Mouse (Mus musculus): ENCODE data around the gene Pde6d. TPM values are rescaled to one million over a fixed set of nuclear protein-coding genes. Genes with fewer than 3 reads are reported as not detected.

Pde6d gene
- total and polyA plus RNA-seq, 2 experiments from 2014 or later: 19.8 to 50.5 TPM

DNA sequence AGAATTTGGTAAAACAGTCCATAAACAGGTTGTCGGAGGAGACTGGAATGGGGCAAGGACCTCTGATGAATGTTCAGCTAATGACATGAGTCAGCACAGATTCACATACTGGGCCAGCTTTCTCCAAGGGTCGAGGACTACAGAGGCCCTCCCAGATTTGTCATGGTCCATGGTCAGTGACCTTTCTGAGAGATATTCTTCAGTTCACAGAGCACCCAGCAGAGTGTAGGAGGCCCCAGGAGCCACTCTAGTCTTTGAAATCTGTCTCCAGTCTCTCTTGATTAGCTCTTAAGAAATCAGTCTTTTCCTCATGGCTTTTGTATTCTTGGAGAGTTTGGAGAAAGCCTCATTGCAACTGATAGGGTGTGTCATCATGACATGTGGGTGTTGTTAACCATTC, 39.9 kb upstream of the Pde6d start:
- no peak for ATAC-seq (ENCODE audit: insufficient read depth, low read depth)
- WGBS: 73% methylated on average over 2 of the region's 2 CpGs
- Histone ChIP-seq H3K4me3 (ENCODE audit: low read depth, low read length) (no peak overlapping the region), H3K36me3 (replicated peaks; ENCODE audit: control insufficient read depth, insufficient read depth, low read length) (no peaks in the 10 kb centered on the region), H3K27me3 (ENCODE audit: control insufficient read depth, insufficient read depth, low read length) (no peaks in the 10 kb centered on the region), H3K4me2 (ENCODE audit: low read depth, low read length) (no peak overlapping the region), H3K9ac (replicated peaks; ENCODE audit: low read depth, low read length) (no peak overlapping the region), H3K4me1 (ENCODE audit: control insufficient read depth, insufficient read depth) (no peaks in the 10 kb centered on the region), H3K9me3 (replicated peaks; ENCODE audit: control insufficient read depth, low read length) (no peaks in the 10 kb centered on the region), H3K27ac (ENCODE audit: low read depth) (no peak overlapping the region)
- TF ChIP-seq EP300 (IDR thresholded peaks at IDR 0.05; ENCODE audit: low read depth) (no peak), CTCF (IDR thresholded peaks at IDR 0.05; ENCODE audit: low read depth) (no peak)
- DNase-seq (ENCODE audit: low spot score): no peak

DNA sequence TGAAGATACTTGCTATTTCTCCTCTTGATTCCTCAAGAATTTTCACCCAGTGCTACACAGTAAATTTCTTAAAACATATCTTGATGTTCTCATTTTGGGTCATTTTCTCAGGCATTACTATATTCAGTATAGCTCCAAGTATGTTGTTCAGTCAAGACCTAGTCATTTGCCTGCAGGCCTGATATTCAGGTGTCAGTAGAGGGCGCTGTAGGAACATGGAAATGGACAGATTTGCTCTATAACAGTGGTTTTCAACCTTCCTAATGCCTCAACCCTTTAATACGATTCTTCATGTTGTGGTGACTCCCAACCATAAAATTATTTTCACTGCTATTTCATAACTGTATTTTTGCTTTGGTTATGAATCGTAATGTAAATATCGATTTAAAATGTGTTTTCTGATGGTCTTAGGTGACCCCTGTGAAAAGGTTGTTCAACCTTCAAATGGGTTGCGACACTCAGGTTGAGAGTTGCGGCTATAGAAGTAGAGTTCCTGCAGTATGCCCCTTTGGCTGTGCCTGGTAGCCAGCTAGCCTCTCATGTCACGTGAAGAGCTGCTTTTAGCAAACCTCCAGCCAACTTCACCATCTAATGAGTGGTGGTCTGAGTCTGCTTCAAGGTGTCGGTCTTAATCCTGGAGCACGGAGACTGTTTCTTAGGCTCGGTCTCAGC, 36.2 kb upstream of the Pde6d start:
- DNase-seq (ENCODE audit: low spot score) (peak; percentile 23), ATAC-seq (ENCODE audit: insufficient read depth, low read depth) (no peak)
- no peak overlapping the region for H3K27ac ChIP-seq (ENCODE audit: low read depth)
- TF ChIP-seq EP300 (IDR thresholded peaks at IDR 0.05; ENCODE audit: low read depth) (no peak), CTCF (IDR thresholded peaks at IDR 0.05; ENCODE audit: low read depth) (peak; percentile 71)
- no peaks in the 10 kb centered on the region for H3K27me3 ChIP-seq (ENCODE audit: control insufficient read depth, insufficient read depth, low read length)
- H3K4me3 ChIP-seq (ENCODE audit: low read depth, low read length): no peak overlapping the region
- H3K36me3 ChIP-seq (replicated peaks; ENCODE audit: control insufficient read depth, insufficient read depth, low read length): no peaks in the 10 kb centered on the region
- H3K4me2 ChIP-seq (ENCODE audit: low read depth, low read length): no peak overlapping the region
- H3K4me1 ChIP-seq (ENCODE audit: control insufficient read depth, insufficient read depth): no peaks in the 10 kb centered on the region
- H3K9ac ChIP-seq (replicated peaks; ENCODE audit: low read depth, low read length): no peak overlapping the region
- WGBS: 56% methylated on average over 10 of the region's 10 CpGs
- no peaks in the 10 kb centered on the region for H3K9me3 ChIP-seq (replicated peaks; ENCODE audit: control insufficient read depth, low read length)

DNA sequence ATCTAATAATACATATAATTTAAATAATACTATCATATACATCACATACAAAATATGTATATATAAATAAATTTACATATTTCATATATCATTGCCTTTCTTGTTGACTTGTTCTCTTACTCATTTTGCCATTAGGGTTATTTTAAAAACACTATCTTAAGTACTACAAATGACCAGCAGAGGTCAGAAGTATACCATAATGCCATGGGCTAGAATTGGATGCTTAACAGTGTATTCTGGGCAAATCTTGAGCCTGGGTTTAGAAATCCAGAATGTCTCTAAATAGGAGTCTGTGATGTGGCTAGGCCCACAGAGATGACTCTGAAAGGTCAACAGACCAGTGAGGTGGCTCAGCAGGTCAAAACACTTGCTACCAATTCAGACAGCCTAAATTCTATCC, 31.8 kb upstream of the Pde6d start:
- H3K4me2 ChIP-seq (ENCODE audit: low read depth, low read length): no peak overlapping the region
- H3K9ac ChIP-seq (replicated peaks; ENCODE audit: low read depth, low read length): no peak overlapping the region
- no peaks in the 10 kb centered on the region for H3K4me1 ChIP-seq (ENCODE audit: control insufficient read depth, insufficient read depth)
- no peaks in the 10 kb centered on the region for H3K9me3 ChIP-seq (replicated peaks; ENCODE audit: control insufficient read depth, low read length)
- H3K36me3 ChIP-seq (replicated peaks; ENCODE audit: control insufficient read depth, insufficient read depth, low read length): no peaks in the 10 kb centered on the region
- TF ChIP-seq CTCF (IDR thresholded peaks at IDR 0.05; ENCODE audit: low read depth) (peak; percentile 47), EP300 (IDR thresholded peaks at IDR 0.05; ENCODE audit: low read depth) (no peak)
- ATAC-seq (ENCODE audit: insufficient read depth, low read depth) (no peak), DNase-seq (ENCODE audit: low spot score) (peak; percentile 16)
- no peak overlapping the region for H3K27ac ChIP-seq (ENCODE audit: low read depth)
- H3K4me3 ChIP-seq (ENCODE audit: low read depth, low read length): no peak overlapping the region
- no peaks in the 10 kb centered on the region for H3K27me3 ChIP-seq (ENCODE audit: control insufficient read depth, insufficient read depth, low read length)

DNA sequence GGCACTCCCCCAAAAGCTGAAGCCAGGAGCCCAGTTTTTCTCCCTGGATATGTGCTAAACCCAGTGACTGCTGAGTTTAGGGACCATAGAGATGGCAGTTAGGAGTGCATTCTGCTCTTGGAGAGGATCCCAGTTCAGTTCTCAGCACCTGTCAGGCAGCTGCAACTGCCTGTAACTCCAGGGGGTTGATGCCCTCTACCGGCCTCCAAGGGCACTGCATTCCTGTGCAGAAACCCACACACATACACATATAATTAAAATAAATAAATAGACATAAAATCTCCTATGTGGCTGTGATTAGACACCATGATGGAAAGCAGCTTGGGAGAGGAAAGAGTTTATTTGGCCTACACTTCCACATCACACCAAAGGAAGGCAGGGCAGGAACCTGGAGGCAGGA, 29.7 kb upstream of the Pde6d start:
- Histone ChIP-seq H3K4me1 (ENCODE audit: control insufficient read depth, insufficient read depth) (no peaks in the 10 kb centered on the region), H3K4me2 (ENCODE audit: low read depth, low read length) (no peak overlapping the region), H3K9me3 (replicated peaks; ENCODE audit: control insufficient read depth, low read length) (no peaks in the 10 kb centered on the region), H3K9ac (replicated peaks; ENCODE audit: low read depth, low read length) (no peak overlapping the region), H3K27me3 (ENCODE audit: control insufficient read depth, insufficient read depth, low read length) (no peaks in the 10 kb centered on the region), H3K27ac (ENCODE audit: low read depth) (no peak overlapping the region), H3K4me3 (ENCODE audit: low read depth, low read length) (no peak overlapping the region), H3K36me3 (replicated peaks; ENCODE audit: control insufficient read depth, insufficient read depth, low read length) (peaks cover 9% of the 10 kb centered on the region)
- TF ChIP-seq CTCF (IDR thresholded peaks at IDR 0.05; ENCODE audit: low read depth) (no peak), EP300 (IDR thresholded peaks at IDR 0.05; ENCODE audit: low read depth) (no peak)
- DNase-seq (ENCODE audit: low spot score) (no peak), ATAC-seq (ENCODE audit: insufficient read depth, low read depth) (no peak)
- 63% methylated on average over 1 of the region's 1 CpGs for WGBS

DNA sequence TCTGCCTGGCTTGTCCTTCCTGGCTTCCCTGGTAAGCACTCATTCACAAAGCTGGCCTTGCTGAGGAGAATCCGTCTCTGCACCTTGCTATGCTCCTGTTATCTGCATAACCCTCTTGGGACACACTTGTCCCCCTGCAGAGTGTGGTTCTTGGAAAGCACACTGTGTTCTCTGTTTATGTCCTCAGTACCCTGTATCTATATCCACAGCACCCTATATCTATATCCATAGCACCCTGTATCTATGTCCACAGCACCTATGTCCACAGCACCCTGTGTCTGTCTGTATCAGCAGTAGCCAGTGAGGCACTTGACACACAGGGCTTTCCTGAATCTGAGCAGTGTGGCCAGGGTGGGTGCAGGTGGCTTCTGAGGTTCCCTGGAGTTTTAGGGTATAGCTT, 28.5 kb upstream of the Pde6d start:
- H3K4me3 ChIP-seq (ENCODE audit: low read depth, low read length): no peak overlapping the region
- 46% methylated on average over 1 of the region's 1 CpGs for WGBS
- H3K27me3 ChIP-seq (ENCODE audit: control insufficient read depth, insufficient read depth, low read length): no peaks in the 10 kb centered on the region
- ATAC-seq (ENCODE audit: insufficient read depth, low read depth) (no peak), DNase-seq (ENCODE audit: low spot score) (no peak)
- peaks cover 18% of the 10 kb centered on the region for H3K36me3 ChIP-seq (replicated peaks; ENCODE audit: control insufficient read depth, insufficient read depth, low read length)
- no peak overlapping the region for H3K27ac ChIP-seq (ENCODE audit: low read depth)
- H3K4me2 ChIP-seq (ENCODE audit: low read depth, low read length): no peak overlapping the region
- no peaks in the 10 kb centered on the region for H3K9me3 ChIP-seq (replicated peaks; ENCODE audit: control insufficient read depth, low read length)
- no peaks in the 10 kb centered on the region for H3K4me1 ChIP-seq (ENCODE audit: control insufficient read depth, insufficient read depth)
- H3K9ac ChIP-seq (replicated peaks; ENCODE audit: low read depth, low read length): no peak overlapping the region
- TF ChIP-seq EP300 (IDR thresholded peaks at IDR 0.05; ENCODE audit: low read depth) (no peak), CTCF (IDR thresholded peaks at IDR 0.05; ENCODE audit: low read depth) (no peak)

DNA sequence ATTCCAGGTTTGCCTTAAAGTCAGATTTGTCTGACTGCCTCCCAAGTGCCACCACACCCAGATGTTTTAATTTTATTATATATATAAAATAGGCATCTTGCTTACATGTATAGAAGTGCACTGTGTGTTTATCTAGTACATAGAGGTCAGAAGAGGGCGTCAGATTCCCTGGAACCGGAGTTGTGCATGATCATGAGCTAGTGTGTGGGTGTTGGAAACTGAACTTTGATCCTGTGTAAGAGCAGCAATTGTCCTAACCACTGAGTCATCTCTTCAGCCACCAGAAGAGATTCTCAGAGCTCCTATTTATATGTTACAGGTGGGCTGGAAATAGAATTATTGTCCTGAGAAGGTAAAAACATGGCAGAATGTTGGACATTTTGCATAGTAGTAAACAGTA, 17.7 kb upstream of the Pde6d start:
- TF ChIP-seq CTCF (IDR thresholded peaks at IDR 0.05; ENCODE audit: low read depth): no peak
- TF ChIP-seq EP300 (IDR thresholded peaks at IDR 0.05; ENCODE audit: low read depth): no peak
- Histone ChIP-seq H3K36me3 (replicated peaks; ENCODE audit: control insufficient read depth, insufficient read depth, low read length) (peaks cover 81% of the 10 kb centered on the region), H3K4me2 (ENCODE audit: low read depth, low read length) (no peak overlapping the region), H3K27ac (ENCODE audit: low read depth) (no peak overlapping the region), H3K9me3 (replicated peaks; ENCODE audit: control insufficient read depth, low read length) (no peaks in the 10 kb centered on the region), H3K27me3 (ENCODE audit: control insufficient read depth, insufficient read depth, low read length) (no peaks in the 10 kb centered on the region), H3K4me3 (ENCODE audit: low read depth, low read length) (no peak overlapping the region), H3K4me1 (ENCODE audit: control insufficient read depth, insufficient read depth) (no peaks in the 10 kb centered on the region), H3K9ac (replicated peaks; ENCODE audit: low read depth, low read length) (no peak overlapping the region)
- 81% methylated on average over 2 of the region's 2 CpGs for WGBS
- DNase-seq (ENCODE audit: low spot score): no peak
- ATAC-seq (ENCODE audit: insufficient read depth, low read depth): no peak
